Mouse (Mus musculus) stomach, postnatal 0 days (tissue): ENCODE measurements around the gene 0610010F05Rik.
"Not testable (repeated sequence)": the region's sequence is repeated elsewhere in the genome, so short reads cannot be mapped to it uniquely, and the experiment has no call there.

Experiments used
- CTCF ChIP-seq: IDR thresholded peaks from 2 replicates; pipeline ENCODE4 v1.5.1; 2016; ENCODE audit warnings: antibody characterized with exemption, low read depth, mild to moderate bottlenecking, moderate library complexity
- EP300 ChIP-seq: optimal IDR thresholded peaks from 2 replicates; pipeline ENCODE3; 2016; ENCODE audit warnings: antibody characterized with exemption

DNA sequence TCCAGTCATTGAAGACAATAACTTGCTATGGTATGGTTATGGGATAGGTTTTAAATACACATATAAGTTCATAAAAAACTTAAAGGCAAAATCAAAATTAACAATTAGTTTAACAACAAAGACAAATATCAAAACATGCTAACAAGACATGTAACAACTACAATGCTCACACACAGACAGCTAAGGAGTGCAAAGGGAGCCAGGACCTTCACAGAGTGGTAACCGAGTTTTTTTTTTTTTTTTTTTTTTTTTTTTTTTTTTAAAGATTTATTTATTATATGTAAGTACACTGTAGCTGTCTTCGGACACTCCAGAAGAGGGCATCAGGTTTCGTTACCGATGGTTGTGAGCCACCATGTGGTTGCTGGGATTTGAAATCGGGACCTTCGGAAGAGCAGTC, 26.1 kb downstream of the 0610010F05Rik start:
- not testable (repeated sequence) for TF ChIP-seq EP300, CTCF
